Mouse (Mus musculus): ENCODE results near the gene Acbd3. TPM values are rescaled to one million over a fixed set of nuclear protein-coding genes. Genes with fewer than 3 reads are reported as not detected.

Gene Acbd3
- 20.4 TPM for polyA plus RNA-seq (2014; fragmentation: Illumina TruSeq; extraction: RNeasy Lipid Tissue Mini Kit (QIAGEN cat#74804); ENCODE audit: low read depth, low replicate concordance)

GRCm38 (mm10) chr1:180725704-180726179, at the start of gene Acbd3:
Gene Acbd3 (plus strand): TSS chr1:180726043.

GRCm38 (mm10) chr1:180696626-180697352, 29.1 kb upstream of the Acbd3 start, which contains the start of gene Mixl1:
Gene Mixl1 (minus strand): TSS chr1:180697034.

Other genes with a start within 250 kb of the Acbd3 start
- not detected for gene Stum, start 242.5 kb upstream of the Acbd3 start, polyA plus RNA-seq (2014; fragmentation: Illumina TruSeq; extraction: RNeasy Lipid Tissue Mini Kit (QIAGEN cat#74804); ENCODE audit: low read depth, low replicate concordance)
- 9.1 TPM for gene Parp1, start 157.1 kb upstream of the Acbd3 start, polyA plus RNA-seq (2014; fragmentation: Illumina TruSeq; extraction: RNeasy Lipid Tissue Mini Kit (QIAGEN cat#74804); ENCODE audit: low read depth, low replicate concordance)
- gene Lin9, start 84.9 kb upstream of the Acbd3 start, polyA plus RNA-seq (2014; fragmentation: Illumina TruSeq; extraction: RNeasy Lipid Tissue Mini Kit (QIAGEN cat#74804); ENCODE audit: low read depth, low replicate concordance), result 3.4 TPM
- gene Mixl1, start 29.0 kb upstream of the Acbd3 start, polyA plus RNA-seq (2014; fragmentation: Illumina TruSeq; extraction: RNeasy Lipid Tissue Mini Kit (QIAGEN cat#74804); ENCODE audit: low read depth, low replicate concordance), result not detected
- 413 TPM for gene H3f3a, start 87.9 kb downstream of the Acbd3 start, polyA plus RNA-seq (2014; fragmentation: Illumina TruSeq; extraction: RNeasy Lipid Tissue Mini Kit (QIAGEN cat#74804); ENCODE audit: low read depth, low replicate concordance)
- gene Sde2, start 125.1 kb downstream of the Acbd3 start, polyA plus RNA-seq (2014; fragmentation: Illumina TruSeq; extraction: RNeasy Lipid Tissue Mini Kit (QIAGEN cat#74804); ENCODE audit: low read depth, low replicate concordance), result 8.1 TPM
- not detected for gene Lefty2, start 167.1 kb downstream of the Acbd3 start, polyA plus RNA-seq (2014; fragmentation: Illumina TruSeq; extraction: RNeasy Lipid Tissue Mini Kit (QIAGEN cat#74804); ENCODE audit: low read depth, low replicate concordance)
- 0.50 TPM for gene Pycr2, start 178.2 kb downstream of the Acbd3 start, polyA plus RNA-seq (2014; fragmentation: Illumina TruSeq; extraction: RNeasy Lipid Tissue Mini Kit (QIAGEN cat#74804); ENCODE audit: low read depth, low replicate concordance)
- not detected for gene Lefty1, start 209.0 kb downstream of the Acbd3 start, polyA plus RNA-seq (2014; fragmentation: Illumina TruSeq; extraction: RNeasy Lipid Tissue Mini Kit (QIAGEN cat#74804); ENCODE audit: low read depth, low replicate concordance)
- 1.9 TPM for gene Tmem63a, start 216.3 kb downstream of the Acbd3 start, polyA plus RNA-seq (2014; fragmentation: Illumina TruSeq; extraction: RNeasy Lipid Tissue Mini Kit (QIAGEN cat#74804); ENCODE audit: low read depth, low replicate concordance)